12 mouse cellular contexts compared by ENCODE assay signal in genomic region chr14:27695781-27696180, GRCm38 (mm10).
DNase-seq lines count a peak whose midpoint lies in the region; TF ChIP-seq lines count a peak whose summit lies in the region.
"Had no signal": no experiment of that assay in that cellular context is flagged by ENCODE, and none has a peak within 500 bp of the region (broad histone marks: within the 10 kb centered on the region; RNA-seq: fewer than 3 reads in every experiment).

No protein-coding gene starts in this region.

- no peak for TF ChIP-seq CTCF in brain, embryonic 14.5 days (IDR thresholded peaks at IDR 0.05; ENCODE audit: borderline replicate concordance, extremely low read depth, insufficient read depth, insufficient read length)

- DNase-seq in layer of hippocampus, adult 11-12 months (ENCODE audit: low spot score): peak; percentile 37
- no peak for DNase-seq in layer of hippocampus, adult 9-10 months (ENCODE audit: low spot score)
- peak; percentile 78 for DNase-seq in brain, embryonic 14.5 days (ENCODE audit: low read depth)
- DNase-seq in cerebellum, adult 11 months: peak; percentile 83
- peak; percentile 92 for DNase-seq in cerebellum, postnatal 36 days
- no peak for DNase-seq in heart, postnatal 25 days (ENCODE audit: low spot score)
- no peak for DNase-seq in urinary bladder, postnatal 25 days (ENCODE audit: low spot score)
- DNase-seq: embryo, embryonic 11 days; gastrocnemius, adult 2 months; heart, postnatal 14 days; kidney, postnatal 10 days; thymus, adult 2 months had no signal

- intact Hi-C loops in heart, postnatal 25 days (cut with DNase I): no loop called here

- no peak for TF ChIP-seq POLR2A in brain, embryonic 14.5 days (IDR thresholded peaks at IDR 0.05; ENCODE audit: borderline replicate concordance, extremely low read depth, insufficient read depth, insufficient read length, poor library complexity, severe bottlenecking)

Comparison
In these comparisons a context has a peak if more than half of its experiments do, and no peak if none do; other contexts are left out.
1. DNase-seq: peak in layer of hippocampus, adult 11-12 months (single experiment), brain, embryonic 14.5 days (single experiment), cerebellum, adult 11 months (single experiment) and cerebellum, postnatal 36 days (2 of 2); none in layer of hippocampus, adult 9-10 months (single experiment), heart, postnatal 25 days (single experiment) and urinary bladder, postnatal 25 days (single experiment).